Mouse (Mus musculus): Measurements from ENCODE around the gene Tfb2m. TPM values are rescaled to one million over a fixed set of nuclear protein-coding genes. Genes with fewer than 3 reads are reported as not detected.

Tfb2m gene
- polyA plus RNA-seq, 1 experiment from 2014 or later = 34.5 TPM

DNA sequence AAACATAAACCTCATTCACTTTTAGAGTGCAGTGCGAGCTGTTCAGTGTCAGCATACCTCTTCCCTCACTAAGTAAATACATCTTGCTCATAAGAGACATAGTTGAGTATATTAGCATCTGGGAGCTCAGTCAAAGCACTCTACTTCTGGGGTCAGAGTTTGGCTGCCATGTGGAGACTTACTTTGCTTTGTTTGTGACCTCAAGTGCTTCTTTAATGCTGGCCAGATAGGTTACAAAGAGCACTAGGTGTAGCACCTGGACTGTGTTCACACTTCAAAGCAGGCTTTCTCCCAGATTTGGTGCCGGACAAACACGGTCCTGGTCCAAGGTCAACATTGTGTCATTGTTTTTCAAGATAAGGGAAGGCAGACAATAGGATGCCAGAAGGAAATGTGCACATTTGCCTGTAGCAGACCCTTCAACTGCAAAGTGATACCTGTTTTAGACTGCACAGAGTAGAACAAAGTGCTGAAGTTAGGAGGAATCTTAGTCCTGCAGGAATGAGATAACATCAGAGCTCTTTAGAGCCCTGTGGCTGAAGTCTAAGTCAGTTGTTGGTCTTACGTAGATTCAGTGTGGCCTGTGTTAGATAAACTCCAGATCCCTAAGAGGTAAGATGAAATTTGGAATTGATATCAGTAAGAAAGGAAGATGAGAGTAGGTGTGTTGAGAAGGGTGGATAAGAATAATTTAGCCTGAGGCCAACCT is 22.8 kb upstream of the Tfb2m start:
- Histone ChIP-seq H3K27me3 (ENCODE audit: control insufficient read depth, insufficient read depth, low read length) (no peaks in the 10 kb centered on the region), H3K9me3 (ENCODE audit: control insufficient read depth, low read depth, low read length) (no peaks in the 10 kb centered on the region), H3K9ac (replicated peaks; ENCODE audit: low read depth, low read length) (no peak overlapping the region), H3K27ac (ENCODE audit: low read length) (no peak overlapping the region), H3K4me2 (replicated peaks; ENCODE audit: low read depth, low read length) (no peak overlapping the region), H3K36me3 (ENCODE audit: control insufficient read depth, insufficient read depth, low read length) (no peaks in the 10 kb centered on the region), H3K4me3 (ENCODE audit: low read depth, low read length) (no peak overlapping the region), H3K4me1 (ENCODE audit: control insufficient read depth, insufficient read depth, low read length) (0 out of 2 replicates have a peak, but pooled peaks cover 3% of the 10 kb centered on the region)
- ATAC-seq (ENCODE audit: insufficient number of reproducible peaks, insufficient read depth, low FRiP score, low read depth) = no peak
- WGBS = 38% methylated on average over 4 of the region's 4 CpGs

- Histone ChIP-seq H3K4me2 (replicated peaks; ENCODE audit: low read depth, low read length) (no peak overlapping the region), H3K9me3 (ENCODE audit: control insufficient read depth, low read depth, low read length) (no peaks in the 10 kb centered on the region), H3K4me1 (ENCODE audit: control insufficient read depth, insufficient read depth, low read length) (0 out of 2 replicates have a peak, but pooled peaks cover 3% of the 10 kb centered on the region), H3K9ac (replicated peaks; ENCODE audit: low read depth, low read length) (no peak overlapping the region), H3K4me3 (ENCODE audit: low read depth, low read length) (no peak overlapping the region), H3K27me3 (ENCODE audit: control insufficient read depth, insufficient read depth, low read length) (no peaks in the 10 kb centered on the region), H3K27ac (ENCODE audit: low read length) (no peak overlapping the region), H3K36me3 (ENCODE audit: control insufficient read depth, insufficient read depth, low read length) (no peaks in the 10 kb centered on the region)
- WGBS = 66% methylated on average over 7 of the region's 7 CpGs
- ATAC-seq (ENCODE audit: insufficient number of reproducible peaks, insufficient read depth, low FRiP score, low read depth) = no peak
These were observed 21.5 kb upstream of the Tfb2m start for GRCm38 (mm10) chr1:179567558-179567957.

DNA sequence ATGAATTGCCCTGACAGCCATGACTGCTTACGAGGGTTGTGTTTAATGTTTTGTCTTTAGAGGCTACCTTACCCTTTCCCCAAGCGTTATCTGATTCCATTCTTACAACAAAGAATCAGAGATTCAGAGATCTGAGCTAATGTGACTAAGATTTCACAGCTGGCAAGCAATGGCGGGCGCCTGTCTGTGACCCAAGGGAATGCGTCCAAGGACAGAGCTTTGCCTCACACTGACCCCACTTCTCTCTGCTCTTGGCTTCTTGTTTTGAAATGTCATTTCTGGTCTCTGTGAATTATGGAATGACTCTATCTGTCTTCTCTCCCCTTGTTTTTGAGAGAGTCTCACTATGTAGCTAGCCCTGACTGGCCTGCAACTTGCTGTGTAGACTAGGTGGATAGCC is 17.9 kb upstream of the Tfb2m start:
- Histone ChIP-seq H3K4me1 (ENCODE audit: control insufficient read depth, insufficient read depth, low read length) (no peaks in the 10 kb centered on the region), H3K27me3 (ENCODE audit: control insufficient read depth, insufficient read depth, low read length) (no peaks in the 10 kb centered on the region), H3K36me3 (ENCODE audit: control insufficient read depth, insufficient read depth, low read length) (no peaks in the 10 kb centered on the region), H3K4me3 (ENCODE audit: low read depth, low read length) (no peak overlapping the region), H3K9me3 (ENCODE audit: control insufficient read depth, low read depth, low read length) (no peaks in the 10 kb centered on the region), H3K27ac (ENCODE audit: low read length) (no peak overlapping the region), H3K9ac (replicated peaks; ENCODE audit: low read depth, low read length) (no peak overlapping the region), H3K4me2 (replicated peaks; ENCODE audit: low read depth, low read length) (no peak overlapping the region)
- ATAC-seq (ENCODE audit: insufficient number of reproducible peaks, insufficient read depth, low FRiP score, low read depth) = no peak
- 67% methylated on average over 5 of the region's 5 CpGs for whole genome bisulfite sequencing

- Histone ChIP-seq H3K9me3 (ENCODE audit: control insufficient read depth, low read depth, low read length) (no peaks in the 10 kb centered on the region), H3K27me3 (ENCODE audit: control insufficient read depth, insufficient read depth, low read length) (no peaks in the 10 kb centered on the region), H3K36me3 (ENCODE audit: control insufficient read depth, insufficient read depth, low read length) (no peaks in the 10 kb centered on the region), H3K27ac (ENCODE audit: low read length) (no peak overlapping the region), H3K9ac (replicated peaks; ENCODE audit: low read depth, low read length) (no peak overlapping the region), H3K4me2 (replicated peaks; ENCODE audit: low read depth, low read length) (no peak overlapping the region), H3K4me3 (ENCODE audit: low read depth, low read length) (no peak overlapping the region), H3K4me1 (ENCODE audit: control insufficient read depth, insufficient read depth, low read length) (no peaks in the 10 kb centered on the region)
- 78% methylated on average over 4 of the region's 4 CpGs for WGBS
- ATAC-seq (ENCODE audit: insufficient number of reproducible peaks, insufficient read depth, low FRiP score, low read depth) = no peak
These were observed 17.1 kb upstream of the Tfb2m start for GRCm38 (mm10) chr1:179563211-179563610.

GRCm38 (mm10) chr1:179560845-179561430 is 14.9 kb upstream of the Tfb2m start:
- Histone ChIP-seq H3K9me3 (ENCODE audit: control insufficient read depth, low read depth, low read length) (no peaks in the 10 kb centered on the region), H3K9ac (replicated peaks; ENCODE audit: low read depth, low read length) (no peak overlapping the region), H3K27ac (ENCODE audit: low read length) (no peak overlapping the region), H3K4me2 (replicated peaks; ENCODE audit: low read depth, low read length) (no peak overlapping the region), H3K36me3 (ENCODE audit: control insufficient read depth, insufficient read depth, low read length) (no peaks in the 10 kb centered on the region), H3K4me1 (ENCODE audit: control insufficient read depth, insufficient read depth, low read length) (no peaks in the 10 kb centered on the region), H3K4me3 (ENCODE audit: low read depth, low read length) (no peak overlapping the region), H3K27me3 (ENCODE audit: control insufficient read depth, insufficient read depth, low read length) (no peaks in the 10 kb centered on the region)
- WGBS = 91% methylated on average over 6 of the region's 6 CpGs
- ATAC-seq (ENCODE audit: insufficient number of reproducible peaks, insufficient read depth, low FRiP score, low read depth) = no peak

DNA sequence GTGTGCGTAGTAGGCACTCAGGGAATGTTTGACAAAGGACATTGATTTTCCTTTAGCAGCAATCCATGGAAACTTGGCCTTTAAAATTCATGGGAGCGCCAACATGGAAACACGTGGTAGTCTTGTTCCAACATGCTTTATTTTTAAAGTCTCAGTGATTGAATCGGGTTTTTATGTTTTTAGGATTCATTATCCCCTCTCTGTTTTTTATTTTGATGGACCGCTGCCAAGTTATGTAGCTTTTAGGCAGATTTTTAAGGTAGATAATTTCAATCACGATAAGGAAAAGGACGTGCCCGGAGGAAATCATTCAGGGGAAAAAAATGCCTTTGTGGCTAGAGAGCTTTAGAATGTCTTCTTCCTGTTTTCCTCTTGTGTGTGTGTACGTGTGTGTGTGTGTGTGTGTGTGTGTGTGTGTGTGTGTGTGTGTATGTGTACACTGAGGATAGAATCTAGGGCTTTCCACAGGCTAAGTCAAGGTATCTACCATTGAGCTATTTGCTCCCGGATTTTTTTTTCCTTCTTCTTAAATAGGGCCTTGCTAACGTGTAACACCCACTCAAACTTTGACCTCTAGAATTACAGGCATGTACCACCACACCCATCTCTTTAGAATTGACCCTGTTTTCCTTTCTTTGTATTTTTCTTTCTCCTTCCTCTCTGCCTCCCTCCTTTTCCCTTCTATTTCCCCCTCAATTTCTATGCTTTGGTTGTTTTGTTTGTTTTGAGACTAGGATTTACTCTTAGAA is 13.6 kb upstream of the Tfb2m start:
- Histone ChIP-seq H3K4me1 (ENCODE audit: control insufficient read depth, insufficient read depth, low read length) (no peaks in the 10 kb centered on the region), H3K27ac (ENCODE audit: low read length) (no peak overlapping the region), H3K4me3 (ENCODE audit: low read depth, low read length) (no peak overlapping the region), H3K27me3 (ENCODE audit: control insufficient read depth, insufficient read depth, low read length) (no peaks in the 10 kb centered on the region), H3K36me3 (ENCODE audit: control insufficient read depth, insufficient read depth, low read length) (no peaks in the 10 kb centered on the region), H3K9me3 (ENCODE audit: control insufficient read depth, low read depth, low read length) (no peaks in the 10 kb centered on the region), H3K4me2 (replicated peaks; ENCODE audit: low read depth, low read length) (no peak overlapping the region), H3K9ac (replicated peaks; ENCODE audit: low read depth, low read length) (no peak overlapping the region)
- no peak for ATAC-seq (ENCODE audit: insufficient number of reproducible peaks, insufficient read depth, low FRiP score, low read depth)
- 72% methylated on average over 11 of the region's 11 CpGs for WGBS

GRCm38 (mm10) chr1:179556921-179557320 is 10.9 kb upstream of the Tfb2m start:
- Histone ChIP-seq H3K9ac (replicated peaks; ENCODE audit: low read depth, low read length) (no peak overlapping the region), H3K9me3 (ENCODE audit: control insufficient read depth, low read depth, low read length) (no peaks in the 10 kb centered on the region), H3K4me3 (ENCODE audit: low read depth, low read length) (no peak overlapping the region), H3K27ac (ENCODE audit: low read length) (no peak overlapping the region), H3K36me3 (ENCODE audit: control insufficient read depth, insufficient read depth, low read length) (no peaks in the 10 kb centered on the region), H3K27me3 (ENCODE audit: control insufficient read depth, insufficient read depth, low read length) (no peaks in the 10 kb centered on the region), H3K4me1 (ENCODE audit: control insufficient read depth, insufficient read depth, low read length) (no peaks in the 10 kb centered on the region), H3K4me2 (replicated peaks; ENCODE audit: low read depth, low read length) (no peak overlapping the region)
- ATAC-seq (ENCODE audit: insufficient number of reproducible peaks, insufficient read depth, low FRiP score, low read depth) = no peak
- WGBS = 85% methylated on average over 3 of the region's 3 CpGs

- H3K27ac ChIP-seq (ENCODE audit: low read length) = no peak overlapping the region
- no peak overlapping the region for H3K9ac ChIP-seq (replicated peaks; ENCODE audit: low read depth, low read length)
- H3K4me1 ChIP-seq (ENCODE audit: control insufficient read depth, insufficient read depth, low read length) = no peaks in the 10 kb centered on the region
- H3K9me3 ChIP-seq (ENCODE audit: control insufficient read depth, low read depth, low read length) = no peaks in the 10 kb centered on the region
- H3K4me3 ChIP-seq (ENCODE audit: low read depth, low read length) = no peak overlapping the region
- H3K27me3 ChIP-seq (ENCODE audit: control insufficient read depth, insufficient read depth, low read length) = no peaks in the 10 kb centered on the region
- no peak for ATAC-seq (ENCODE audit: insufficient number of reproducible peaks, insufficient read depth, low FRiP score, low read depth)
- WGBS = 84% methylated on average over 4 of the region's 4 CpGs
- no peak overlapping the region for H3K4me2 ChIP-seq (replicated peaks; ENCODE audit: low read depth, low read length)
- no peaks in the 10 kb centered on the region for H3K36me3 ChIP-seq (ENCODE audit: control insufficient read depth, insufficient read depth, low read length)
These were observed 7.9 kb upstream of the Tfb2m start for GRCm38 (mm10) chr1:179553949-179554347.
